Mouse (Mus musculus) neural tube, embryonic 11.5 days (tissue): ENCODE results near the gene Plet1. TPM values are rescaled to one million over a fixed set of nuclear protein-coding genes. Genes with fewer than 3 reads are reported as not detected.

Source experiments
- ATAC-seq: fragments of 200-750 bp; cut with Nextera tagmentation; 2 replicates; pipeline ENCODE4 v1.8.0; 2017; ENCODE audit warnings: moderate number of reproducible peaks, mild to moderate bottlenecking, moderate TSS enrichment, moderate library complexity; ENCODE audit not compliant: insufficient read depth, low FRiP score, low TSS enrichment
- DNase-seq: peaks from one replicate; pipeline ENCODE4 v3.0.0-alpha.2; 2015; ENCODE audit warnings: low spot score
- H3K27ac ChIP-seq: fragments of 300-500 bp; sonication (generic); 2 replicates; pipeline ENCODE4 v1.5.1; 2014; ENCODE audit warnings: low read depth, mild to moderate bottlenecking, low read length
- H3K27me3 ChIP-seq: fragments of 300-500 bp; sonication (generic); 2 replicates; pipeline ENCODE4 v1.6.1; 2014; ENCODE audit warnings: mild to moderate bottlenecking, low read length, mixed read lengths; ENCODE audit not compliant: control insufficient read depth, insufficient read depth
- H3K36me3 ChIP-seq: fragments of 300-500 bp; sonication (generic); 2 replicates; pipeline ENCODE4 v1.6.1; 2014; ENCODE audit warnings: mild to moderate bottlenecking, low read length, moderate library complexity, mixed read lengths; ENCODE audit not compliant: control insufficient read depth, insufficient read depth
- H3K4me1 ChIP-seq: fragments of 300-500 bp; sonication (generic); 2 replicates; pipeline ENCODE4 v1.6.1; 2014; ENCODE audit warnings: low read length, mixed read lengths; ENCODE audit not compliant: control insufficient read depth, insufficient read depth
- H3K4me2 ChIP-seq: fragments of 300-500 bp; sonication (generic); 2 replicates; pipeline ENCODE4 v1.6.1; 2014; ENCODE audit warnings: low read depth, mild to moderate bottlenecking, moderate library complexity
- H3K4me3 ChIP-seq: fragments of 300-500 bp; sonication (generic); 2 replicates; pipeline ENCODE4 v1.5.1; 2014; ENCODE audit warnings: low read depth, low read length
- H3K9ac ChIP-seq: fragments of 300-500 bp; sonication (generic); 2 replicates; pipeline ENCODE4 v1.6.1; 2014; ENCODE audit warnings: mild to moderate bottlenecking, low read length
- H3K9me3 ChIP-seq: fragments of 300-500 bp; sonication (generic); 2 replicates; pipeline ENCODE4 v1.6.1; 2016; ENCODE audit warnings: low read length; ENCODE audit not compliant: control insufficient read depth
- WGBS: fragments of 180-500 bp; shearing (Covaris S2); extraction: QIAGEN DNeasy Blood & Tissue Kit; methylation state at CpG from one replicate; pipeline ENCODE4 v1.1.7; 2014; 5-methylcytosine and 5-hydroxymethylcytosine counted together
- polyA plus RNA-seq: library from polyadenylated mRNA; unstranded; fragments of >200 nt; fragmentation: Nextera tagmentation; extraction: Ambion mirVana; gene quantifications from 2 replicates; pipeline ENCODE4 v1.2.1, GENCODE M21; 2014

Gene Plet1
- polyA plus RNA-seq, 1 experiment from 2014 or later, result 0.49 TPM

DNA sequence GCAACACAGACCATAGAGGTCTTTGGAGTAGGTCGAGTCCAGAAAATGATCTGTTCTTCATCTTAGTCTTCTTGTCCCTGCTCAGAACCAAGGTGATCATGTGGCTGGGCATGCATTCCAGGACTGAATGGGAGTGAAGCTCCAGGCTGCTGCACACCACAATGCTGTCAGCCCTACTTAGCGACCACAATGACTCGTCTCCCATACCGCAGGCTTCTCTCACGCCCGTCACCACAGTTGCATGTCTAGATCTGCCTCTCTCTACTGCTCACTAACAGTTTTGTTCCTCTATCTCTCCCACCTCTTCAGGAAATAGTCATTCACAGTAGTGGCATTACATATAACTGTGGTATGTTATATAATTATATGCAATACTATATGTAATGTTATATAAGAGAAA lies 26.4 kb downstream of the Plet1 start:
- Histone ChIP-seq H3K36me3 (no peaks in the 10 kb centered on the region), H3K4me1 (no peaks in the 10 kb centered on the region), H3K27me3 (no peaks in the 10 kb centered on the region), H3K9me3 (no peaks in the 10 kb centered on the region), H3K9ac (no peak overlapping the region), H3K4me3 (no peak overlapping the region), H3K27ac (no peak overlapping the region), H3K4me2 (no peak overlapping the region)
- ATAC-seq (no peak), DNase-seq (no peak)
- 90% methylated on average over 6 of the region's 6 CpGs for WGBS

DNA sequence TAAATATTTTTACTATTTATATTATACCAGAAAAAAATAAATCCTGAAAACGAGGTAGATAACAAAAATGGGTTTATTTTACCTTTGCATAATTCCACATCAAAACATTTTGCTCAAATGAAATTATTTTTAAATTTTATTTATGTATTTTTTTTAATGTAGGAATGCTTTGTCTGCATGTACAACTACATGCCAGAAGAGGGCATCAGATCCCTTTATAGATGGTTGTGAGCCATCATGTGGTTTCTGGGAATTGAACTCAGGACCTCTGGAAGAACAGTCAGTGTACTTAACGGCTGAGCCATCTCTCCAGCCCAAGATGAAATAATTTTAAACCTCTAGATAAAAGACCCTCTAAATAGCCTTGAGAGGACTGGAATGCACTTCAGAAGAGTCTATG lies 27.2 kb downstream of the Plet1 start:
- DNase-seq, result no peak
- Histone ChIP-seq H3K9me3 (no peaks in the 10 kb centered on the region), H3K4me2 (no peak overlapping the region), H3K4me1 (no peaks in the 10 kb centered on the region), H3K9ac (no peak overlapping the region), H3K27ac (no peak overlapping the region), H3K36me3 (no peaks in the 10 kb centered on the region), H3K27me3 (no peaks in the 10 kb centered on the region), H3K4me3 (no peak overlapping the region)
- WGBS, result 72% methylated on average over 2 of the region's 2 CpGs
- ATAC-seq, result no peak

DNA sequence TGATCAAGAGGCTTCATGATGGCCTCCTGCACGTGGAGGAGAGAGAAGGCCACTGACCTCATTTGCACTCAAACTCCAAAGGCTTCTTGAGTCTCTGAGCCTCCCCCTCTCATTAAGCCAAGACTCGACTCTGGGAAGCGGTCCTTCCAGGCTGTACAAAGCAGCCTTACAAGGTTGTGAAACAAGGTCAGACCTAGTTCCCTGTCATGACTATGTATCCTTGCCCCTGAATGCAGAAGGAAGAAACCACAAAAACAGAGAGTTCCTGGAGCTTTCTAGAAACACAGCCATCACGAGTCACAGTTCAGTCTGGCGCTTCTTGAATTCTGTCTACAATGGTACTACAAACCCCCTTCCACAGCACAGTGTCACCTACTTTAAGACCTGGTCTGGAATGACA lies 28.2 kb downstream of the Plet1 start:
- Histone ChIP-seq H3K27ac (no peak overlapping the region), H3K4me1 (peaks cover under 1% of the 10 kb centered on the region; the same call in 1 of the 2 replicates), H3K4me2 (no peak overlapping the region), H3K27me3 (no peaks in the 10 kb centered on the region), H3K9ac (no peak overlapping the region), H3K9me3 (no peaks in the 10 kb centered on the region), H3K4me3 (no peak overlapping the region), H3K36me3 (no peaks in the 10 kb centered on the region)
- ATAC-seq (no peak), DNase-seq (no peak)
- 85% methylated on average over 5 of the region's 5 CpGs for WGBS

DNA sequence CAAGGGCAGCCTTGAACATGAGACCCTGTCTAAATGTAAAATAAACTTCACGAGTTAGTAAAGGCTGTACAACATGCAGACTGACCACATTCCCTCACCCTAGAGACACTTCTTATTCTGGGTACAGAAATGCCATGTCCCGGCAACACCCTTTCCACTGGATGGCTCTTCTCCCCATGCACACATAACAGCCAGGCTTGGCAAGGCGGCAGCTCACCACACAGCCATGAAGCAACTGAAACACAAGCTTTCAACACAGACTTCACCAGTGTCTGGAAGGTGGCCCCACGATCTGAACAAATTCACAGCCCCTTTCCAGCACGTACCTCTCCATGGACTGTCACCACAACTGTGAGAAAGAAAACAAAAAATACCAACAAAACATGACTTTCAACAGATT lies 30.6 kb downstream of the Plet1 start:
- Histone ChIP-seq H3K4me1 (peaks cover 6% of the 10 kb centered on the region; the same call in 1 of the 2 replicates), H3K27me3 (no peaks in the 10 kb centered on the region), H3K36me3 (no peaks in the 10 kb centered on the region), H3K27ac (no peak overlapping the region), H3K4me3 (no peak overlapping the region), H3K9me3 (no peaks in the 10 kb centered on the region), H3K4me2 (no peak overlapping the region), H3K9ac (no peak overlapping the region)
- no peak for ATAC-seq
- DNase-seq, result no peak
- 93% methylated on average over 5 of the region's 5 CpGs for WGBS

DNA sequence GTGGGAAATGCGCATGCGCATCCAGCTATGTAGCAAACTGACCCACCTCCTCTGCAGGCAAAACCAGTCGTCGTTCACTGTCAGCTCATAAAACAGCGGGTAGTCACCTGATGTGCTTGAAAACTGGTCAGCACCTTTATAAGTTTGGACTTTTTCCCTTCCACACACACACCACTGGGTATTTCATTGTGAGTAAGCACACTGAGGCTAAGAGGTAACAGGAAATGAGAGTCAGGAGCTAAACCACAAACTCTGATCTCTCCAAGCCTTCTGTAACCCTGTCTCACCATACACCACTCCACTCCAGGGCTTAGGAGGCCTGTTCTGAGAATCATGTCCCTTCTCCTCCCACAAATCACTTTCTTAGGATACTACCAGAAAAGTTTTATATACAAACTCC lies 31.3 kb downstream of the Plet1 start:
- ATAC-seq, result no peak
- Histone ChIP-seq H3K9me3 (no peaks in the 10 kb centered on the region), H3K36me3 (no peaks in the 10 kb centered on the region), H3K4me3 (no peak overlapping the region), H3K27me3 (no peaks in the 10 kb centered on the region), H3K4me2 (no peak overlapping the region), H3K9ac (no peak overlapping the region), H3K27ac (no peak overlapping the region), H3K4me1 (peaks cover 6% of the 10 kb centered on the region; the same call in 1 of the 2 replicates)
- DNase-seq, result no peak
- WGBS, result 78% methylated on average over 5 of the region's 5 CpGs

DNA sequence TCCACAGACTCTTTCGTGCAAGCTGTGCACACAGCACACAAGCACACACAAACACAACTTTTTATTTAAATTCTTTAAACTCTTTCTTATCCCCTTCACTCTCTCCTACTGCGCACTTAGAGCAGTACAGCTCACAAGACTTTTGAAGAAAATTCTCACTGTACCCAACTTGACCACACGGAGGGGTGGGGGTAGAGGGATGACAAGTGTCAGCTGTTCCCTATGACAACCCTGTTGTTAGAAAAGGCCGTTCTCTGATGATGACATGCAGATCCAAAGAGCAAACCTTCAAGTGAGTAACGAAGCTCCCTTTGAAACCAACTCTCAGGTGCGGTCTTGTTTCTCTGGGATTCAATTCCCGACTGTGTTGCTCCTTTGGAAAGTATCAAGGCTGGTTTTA lies 33.5 kb downstream of the Plet1 start:
- peak overlapping the region; percentile 58 for H3K4me2 ChIP-seq
- H3K27me3 ChIP-seq, result no peaks in the 10 kb centered on the region
- H3K9me3 ChIP-seq, result no peaks in the 10 kb centered on the region
- DNase-seq (no peak), ATAC-seq (no peak; the same call in 1 of the 2 replicates)
- H3K36me3 ChIP-seq, result no peaks in the 10 kb centered on the region
- peak overlapping the region; percentile 78 for H3K4me3 ChIP-seq
- no peak overlapping the region for H3K27ac ChIP-seq
- 48% methylated on average over 7 of the region's 7 CpGs for WGBS
- H3K9ac ChIP-seq, result peak overlapping the region; percentile 80; the same call in 1 of the 2 replicates
- H3K4me1 ChIP-seq, result peaks cover 6% of the 10 kb centered on the region; the same call in 1 of the 2 replicates

DNA sequence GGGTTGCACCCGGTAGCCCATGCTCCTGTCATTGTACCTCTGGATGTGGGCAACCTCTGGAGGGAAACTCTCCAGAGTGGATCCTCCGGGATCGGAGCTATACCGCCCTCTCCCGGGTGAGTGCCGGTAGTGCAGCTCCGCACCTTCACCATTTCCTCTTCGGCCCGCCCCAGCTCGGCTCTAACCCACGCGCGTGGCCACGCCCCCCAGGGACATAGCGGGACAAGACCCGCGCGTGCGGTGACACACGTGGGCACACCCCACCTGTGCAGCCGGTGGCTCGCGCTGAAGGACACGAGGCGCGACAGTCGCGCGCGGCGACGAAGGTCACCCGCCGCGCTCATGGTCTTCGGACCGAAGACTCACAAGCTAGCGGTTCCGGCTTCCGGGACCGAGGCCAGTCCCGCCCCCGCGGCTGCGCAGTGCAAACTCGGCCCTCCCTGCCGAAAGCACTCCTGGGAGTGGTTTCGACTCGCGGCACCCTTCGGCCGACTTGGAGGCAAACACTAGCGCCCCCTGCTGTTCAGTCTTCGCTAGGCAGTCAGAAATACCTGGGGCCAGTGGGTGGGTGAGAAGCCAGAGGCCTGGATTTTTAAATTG lies 34.1 kb downstream of the Plet1 start, which contains the start of gene Pts:
TSS of gene Pts (minus strand) at position 432 of the 600 bp plus-strand sequence.
- peak within 1 kb of the TSS; percentile 58 for H3K4me2 ChIP-seq
- H3K36me3 ChIP-seq, result no peaks in the 10 kb centered on the region
- DNase-seq (peak; percentile 99), ATAC-seq (peak; percentile 99)
- under 1% methylated on average over 52 of the region's 54 CpGs for WGBS
- no peaks in the 10 kb centered on the region for H3K9me3 ChIP-seq
- peak within 1 kb of the TSS; percentile 80 for H3K9ac ChIP-seq
- peaks cover 6% of the 10 kb centered on the region; the same call in 1 of the 2 replicates for H3K4me1 ChIP-seq
- 0 out of 2 replicates have a peak within 1 kb of the TSS, but pooled peaks have one; percentile 44 for H3K27ac ChIP-seq
- no peaks in the 10 kb centered on the region for H3K27me3 ChIP-seq
- peak within 1 kb of the TSS; percentile 78 for H3K4me3 ChIP-seq

DNA sequence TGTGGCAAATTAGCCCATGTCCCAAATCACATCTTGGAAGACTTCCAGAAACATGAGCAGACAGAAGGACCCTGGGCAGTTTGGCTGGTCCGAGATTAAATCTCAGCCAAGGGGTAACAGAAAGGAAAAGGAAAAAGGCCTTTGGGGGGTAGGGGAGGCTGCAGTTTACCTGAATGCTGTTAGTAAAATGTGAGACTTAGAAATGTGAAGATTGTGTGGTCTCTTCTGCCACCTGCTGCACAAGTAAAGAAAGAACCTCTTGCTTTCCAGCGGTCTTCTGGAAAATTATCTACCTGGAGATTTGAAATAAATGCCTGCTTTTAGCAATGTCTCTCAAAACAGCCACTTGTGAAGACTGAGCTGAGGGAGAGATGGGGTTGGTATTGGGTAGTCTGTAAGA lies 36.6 kb downstream of the Plet1 start:
- Histone ChIP-seq H3K9ac (no peak overlapping the region), H3K36me3 (no peaks in the 10 kb centered on the region), H3K9me3 (no peaks in the 10 kb centered on the region), H3K4me1 (peaks cover 6% of the 10 kb centered on the region; the same call in 1 of the 2 replicates), H3K4me2 (no peak overlapping the region), H3K4me3 (no peak overlapping the region), H3K27me3 (no peaks in the 10 kb centered on the region), H3K27ac (no peak overlapping the region)
- ATAC-seq (no peak), DNase-seq (no peak)
- WGBS, result 28% methylated on average over 2 of the region's 2 CpGs

DNA sequence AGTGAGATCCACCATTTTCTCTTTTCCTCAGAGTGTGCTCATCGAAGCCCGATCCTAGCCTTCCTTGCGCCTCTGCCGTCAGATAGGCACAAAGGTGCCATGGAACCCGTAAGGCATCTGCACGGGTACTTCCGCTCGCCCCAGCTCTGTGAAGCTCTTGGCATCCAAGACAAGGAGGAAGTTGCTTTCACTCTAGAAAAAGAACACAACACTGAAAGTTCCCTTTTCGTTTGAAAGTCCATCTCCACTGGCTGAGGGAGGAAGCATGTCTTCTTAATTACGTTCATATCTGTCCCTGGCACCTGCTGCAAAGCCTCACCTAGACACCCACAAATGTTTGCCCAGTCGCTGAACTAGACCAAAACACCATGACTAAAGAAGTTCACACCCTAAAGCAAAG lies 39.0 kb downstream of the Plet1 start:
- DNase-seq, result no peak
- Histone ChIP-seq H3K9ac (no peak overlapping the region), H3K27ac (no peak overlapping the region), H3K4me1 (no peaks in the 10 kb centered on the region), H3K36me3 (no peaks in the 10 kb centered on the region), H3K4me2 (no peak overlapping the region), H3K9me3 (no peaks in the 10 kb centered on the region), H3K4me3 (no peak overlapping the region), H3K27me3 (no peaks in the 10 kb centered on the region)
- no peak for ATAC-seq
- WGBS, result 86% methylated on average over 11 of the region's 11 CpGs
